Mouse (Mus musculus): ENCODE measurements around the gene Dguok.

Dguok gene

GRCm38 (mm10) chr6:83499078-83499477, 7.7 kb downstream of the Dguok start:
- no peak for DNase-seq (ENCODE audit: low read depth, low spot score)

GRCm38 (mm10) chr6:83496753-83497710, 9.7 kb downstream of the Dguok start:
- DNase-seq (ENCODE audit: low read depth, low spot score) = no peak

- DNase-seq (ENCODE audit: low read depth, low spot score) = peak; percentile 63
Measured at GRCm38 (mm10) chr6:83496009-83496752, 10.6 kb downstream of the Dguok start.

GRCm38 (mm10) chr6:83490622-83491021, 16.1 kb downstream of the Dguok start:
- no peak for DNase-seq (ENCODE audit: low read depth, low spot score)

- DNase-seq (ENCODE audit: low read depth, low spot score) = no peak
Measured at GRCm38 (mm10) chr6:83488200-83488599, 18.6 kb downstream of the Dguok start.

GRCm38 (mm10) chr6:83487298-83487697, 19.5 kb downstream of the Dguok start:
- peak; percentile 75 for DNase-seq (ENCODE audit: low read depth, low spot score)

GRCm38 (mm10) chr6:83485854-83486253, 20.9 kb downstream of the Dguok start:
- DNase-seq (ENCODE audit: low read depth, low spot score) = no peak

GRCm38 (mm10) chr6:83483776-83484175, 23.0 kb downstream of the Dguok start:
- DNase-seq (ENCODE audit: low read depth, low spot score) = no peak

- no peak for DNase-seq (ENCODE audit: low read depth, low spot score)
Measured at GRCm38 (mm10) chr6:83482418-83483085, 24.2 kb downstream of the Dguok start.

GRCm38 (mm10) chr6:83480019-83480655, 26.6 kb downstream of the Dguok start:
- DNase-seq (ENCODE audit: low read depth, low spot score) = no peak

GRCm38 (mm10) chr6:83479193-83479592, 27.6 kb downstream of the Dguok start:
- no peak for DNase-seq (ENCODE audit: low read depth, low spot score)

- DNase-seq (ENCODE audit: low read depth, low spot score) = no peak
Measured at GRCm38 (mm10) chr6:83478628-83479027, 28.1 kb downstream of the Dguok start.

- DNase-seq (ENCODE audit: low read depth, low spot score) = no peak
Measured at GRCm38 (mm10) chr6:83478217-83478616, 28.6 kb downstream of the Dguok start.

GRCm38 (mm10) chr6:83475431-83475830, 31.3 kb downstream of the Dguok start:
- DNase-seq (ENCODE audit: low read depth, low spot score) = no peak

GRCm38 (mm10) chr6:83473240-83473639, 33.5 kb downstream of the Dguok start:
- peak; percentile 58 for DNase-seq (ENCODE audit: low read depth, low spot score)

GRCm38 (mm10) chr6:83471739-83472138, 35.0 kb downstream of the Dguok start:
- DNase-seq (ENCODE audit: low read depth, low spot score) = no peak

- DNase-seq (ENCODE audit: low read depth, low spot score) = no peak
Measured at GRCm38 (mm10) chr6:83464011-83464410, 42.8 kb downstream of the Dguok start.

- DNase-seq (ENCODE audit: low read depth, low spot score) = no peak
Measured at GRCm38 (mm10) chr6:83459034-83459644, 47.6 kb downstream of the Dguok start, which contains the start of gene Tet3. Gene Tet3, minus strand, starts transcription at chr6:83459084.

- DNase-seq (ENCODE audit: low read depth, low spot score) = no peak
Measured at GRCm38 (mm10) chr6:83456984-83457810, 49.6 kb downstream of the Dguok start.
